Mouse (Mus musculus): ENCODE results near the gene Caln1. TPM values are rescaled to one million over a fixed set of nuclear protein-coding genes. Genes with fewer than 3 reads are reported as not detected.
"Not testable (repeated sequence)": the region's sequence is repeated elsewhere in the genome, so short reads cannot be mapped to it uniquely, and the experiment has no call there.

Gene Caln1
- polyA plus RNA-seq, 1 experiment from 2014 or later, result not detected

DNA sequence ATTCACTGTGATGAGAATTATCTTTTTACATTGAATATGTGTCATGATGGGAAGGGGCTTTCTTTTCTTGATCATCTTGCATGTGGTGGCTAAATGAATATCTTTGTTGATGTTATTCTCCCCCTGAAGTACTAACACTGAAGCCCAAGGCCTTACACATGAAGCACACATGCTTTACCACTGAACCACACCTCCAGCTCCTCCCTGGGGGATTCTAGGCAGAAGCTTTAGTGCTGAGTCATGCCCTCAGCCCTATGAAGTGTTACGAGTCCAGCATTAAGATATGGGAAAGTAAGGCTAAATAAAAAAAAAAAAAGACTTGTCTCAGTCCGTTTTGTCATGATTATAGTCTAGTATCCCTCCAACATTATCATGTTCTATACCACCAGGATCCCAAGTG is 272.6 kb downstream of the Caln1 start:
- Histone ChIP-seq H3K4me2 (replicated peaks; ENCODE audit: low read depth, low read length) (no peak overlapping the region), H3K9ac (replicated peaks; ENCODE audit: low read depth) (no peak overlapping the region), H3K27me3 (replicated peaks; ENCODE audit: insufficient read depth, low read length) (no peaks in the 10 kb centered on the region), H3K27ac (ENCODE audit: low read length) (no peak overlapping the region), H3K4me3 (ENCODE audit: low read depth, low read length) (no peak overlapping the region), H3K36me3 (ENCODE audit: insufficient read depth, low read length) (no peaks in the 10 kb centered on the region), H3K4me1 (ENCODE audit: insufficient read depth, low read depth, low read length) (no peaks in the 10 kb centered on the region), H3K9me3 (ENCODE audit: low read length) (no peaks in the 10 kb centered on the region)
- ATAC-seq (no peak), DNase-seq (ENCODE audit: low spot score) (no peak)
- no peak for TF ChIP-seq CTCF (IDR thresholded peaks at IDR 0.05)
- TF ChIP-seq EP300 (IDR thresholded peaks at IDR 0.05), result no peak
- WGBS, result 50% methylated on average over 2 of the region's 2 CpGs

DNA sequence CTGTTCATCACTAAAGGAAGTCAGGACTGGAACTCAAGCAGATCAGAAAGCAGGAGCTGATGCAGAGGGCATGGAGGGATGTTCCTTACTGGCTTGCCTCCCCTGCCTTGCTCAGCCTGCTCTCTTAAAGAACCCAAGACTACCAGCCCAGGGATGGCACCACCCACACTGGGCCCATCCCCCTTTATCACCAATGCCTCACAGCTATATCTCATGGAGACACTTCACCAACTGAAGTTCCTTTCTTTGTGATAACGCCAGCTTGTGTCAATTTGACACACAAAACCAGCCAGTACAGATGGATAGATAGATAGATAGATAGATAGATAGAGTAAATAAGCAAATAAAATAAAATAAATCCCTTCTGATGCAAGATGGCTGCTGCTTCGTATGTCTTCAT is 276.9 kb downstream of the Caln1 start:
- not testable (repeated sequence) for H3K36me3 ChIP-seq (ENCODE audit: insufficient read depth, low read length); H3K4me3 ChIP-seq (ENCODE audit: low read depth, low read length); H3K4me1 ChIP-seq (ENCODE audit: insufficient read depth, low read depth, low read length); H3K4me2 ChIP-seq (replicated peaks; ENCODE audit: low read depth, low read length); ATAC-seq; H3K9ac ChIP-seq (replicated peaks; ENCODE audit: low read depth); H3K9me3 ChIP-seq (ENCODE audit: low read length); DNase-seq (ENCODE audit: low spot score); H3K27me3 ChIP-seq (replicated peaks; ENCODE audit: insufficient read depth, low read length); H3K27ac ChIP-seq (ENCODE audit: low read length)
- WGBS, result 69% methylated on average over 2 of the region's 2 CpGs

DNA sequence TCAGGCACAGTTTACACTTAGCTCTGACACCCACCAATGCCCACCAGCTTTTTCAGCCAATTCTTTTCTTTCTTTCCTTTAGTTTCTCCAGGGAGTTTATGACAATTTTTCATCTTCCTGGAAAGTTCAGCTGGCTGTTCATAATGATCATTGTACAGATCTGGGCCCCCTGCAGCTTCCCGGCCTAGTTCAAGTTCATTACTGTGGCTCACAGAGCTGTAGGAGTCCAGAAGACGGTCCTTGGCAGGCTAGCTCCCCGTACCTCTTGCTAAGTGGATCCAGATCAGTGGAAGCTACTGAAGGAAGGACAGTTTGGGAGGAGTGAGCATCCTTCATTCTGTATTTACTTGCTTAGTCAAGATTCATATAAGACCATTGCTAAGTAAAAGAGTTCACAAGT is 288.9 kb downstream of the Caln1 start:
- H3K4me1 ChIP-seq (ENCODE audit: insufficient read depth, low read depth, low read length), result no peaks in the 10 kb centered on the region

DNA sequence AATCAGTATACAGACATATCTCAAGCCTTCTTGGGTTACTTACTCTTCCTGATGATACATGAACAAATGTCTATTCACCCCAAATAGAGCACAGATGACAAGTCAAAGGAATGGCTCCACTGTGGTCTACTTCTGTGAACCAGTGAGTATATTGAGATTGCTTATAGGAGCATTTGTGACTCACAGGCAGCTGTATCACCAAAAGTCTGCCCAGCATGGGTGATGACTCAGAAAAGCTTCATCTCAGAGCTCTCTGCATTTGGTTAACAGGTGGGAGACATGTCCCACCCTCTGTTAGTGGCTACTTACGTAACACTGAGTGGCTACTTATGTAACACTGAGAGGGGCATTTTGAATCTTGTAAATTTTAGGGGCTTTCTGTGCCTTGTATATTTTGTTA is 296.8 kb downstream of the Caln1 start:
- no peak overlapping the region for H3K4me2 ChIP-seq (replicated peaks; ENCODE audit: low read depth, low read length)
- no peaks in the 10 kb centered on the region for H3K36me3 ChIP-seq (ENCODE audit: insufficient read depth, low read length)
- H3K9me3 ChIP-seq (ENCODE audit: low read length), result no peaks in the 10 kb centered on the region
- 71% methylated on average over 1 of the region's 1 CpGs for WGBS
- TF ChIP-seq EP300 (IDR thresholded peaks at IDR 0.05) (no peak), CTCF (IDR thresholded peaks at IDR 0.05) (no peak)
- no peak overlapping the region for H3K27ac ChIP-seq (ENCODE audit: low read length)
- no peak for ATAC-seq
- no peak for DNase-seq (ENCODE audit: low spot score)
- H3K4me1 ChIP-seq (ENCODE audit: insufficient read depth, low read depth, low read length), result no peaks in the 10 kb centered on the region
- no peak overlapping the region for H3K4me3 ChIP-seq (ENCODE audit: low read depth, low read length)
- H3K27me3 ChIP-seq (replicated peaks; ENCODE audit: insufficient read depth, low read length), result no peaks in the 10 kb centered on the region
- no peak overlapping the region for H3K9ac ChIP-seq (replicated peaks; ENCODE audit: low read depth)

More for the DNA sequence above, 288.9 kb downstream of the Caln1 start:
- H3K4me2 ChIP-seq (replicated peaks; ENCODE audit: low read depth, low read length), result no peak overlapping the region
- no peak overlapping the region for H3K4me3 ChIP-seq (ENCODE audit: low read depth, low read length)
- no peaks in the 10 kb centered on the region for H3K36me3 ChIP-seq (ENCODE audit: insufficient read depth, low read length)
- no peak for DNase-seq (ENCODE audit: low spot score)
- TF ChIP-seq EP300 (IDR thresholded peaks at IDR 0.05), result no peak
- no peak for TF ChIP-seq CTCF (IDR thresholded peaks at IDR 0.05)
- 53% methylated on average over 3 of the region's 3 CpGs for WGBS
- no peak overlapping the region for H3K9ac ChIP-seq (replicated peaks; ENCODE audit: low read depth)
- no peaks in the 10 kb centered on the region for H3K27me3 ChIP-seq (replicated peaks; ENCODE audit: insufficient read depth, low read length)
- ATAC-seq, result no peak
- no peaks in the 10 kb centered on the region for H3K9me3 ChIP-seq (ENCODE audit: low read length)
- no peak overlapping the region for H3K27ac ChIP-seq (ENCODE audit: low read length)

DNA sequence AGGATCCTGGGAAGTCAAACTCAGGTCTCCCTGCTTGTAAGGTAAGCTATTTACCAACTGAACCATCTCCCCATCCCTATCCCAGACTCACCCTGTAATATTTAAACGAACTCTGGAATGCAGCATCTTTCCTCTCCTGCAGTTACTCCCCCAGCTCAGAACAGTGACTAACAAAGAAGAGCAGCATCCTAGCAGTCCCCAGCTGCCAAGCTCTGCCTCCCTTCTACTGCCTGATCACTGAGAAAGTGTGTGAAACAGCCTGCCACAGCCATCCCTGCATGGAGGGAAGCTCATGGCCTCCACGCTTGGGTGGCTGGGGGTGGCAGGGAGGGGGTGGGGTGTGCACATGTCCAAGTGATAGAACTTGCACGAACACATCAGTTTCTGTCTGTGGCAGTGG is 303.3 kb downstream of the Caln1 start:
- H3K4me3 ChIP-seq (ENCODE audit: low read depth, low read length), result no peak overlapping the region
- no peak overlapping the region for H3K9ac ChIP-seq (replicated peaks; ENCODE audit: low read depth)
- H3K4me1 ChIP-seq (ENCODE audit: insufficient read depth, low read depth, low read length), result no peaks in the 10 kb centered on the region
- H3K27me3 ChIP-seq (replicated peaks; ENCODE audit: insufficient read depth, low read length), result no peaks in the 10 kb centered on the region
- H3K4me2 ChIP-seq (replicated peaks; ENCODE audit: low read depth, low read length), result no peak overlapping the region
- ATAC-seq (no peak), DNase-seq (ENCODE audit: low spot score) (no peak)
- no peak overlapping the region for H3K27ac ChIP-seq (ENCODE audit: low read length)
- no peaks in the 10 kb centered on the region for H3K9me3 ChIP-seq (ENCODE audit: low read length)
- no peaks in the 10 kb centered on the region for H3K36me3 ChIP-seq (ENCODE audit: insufficient read depth, low read length)
- TF ChIP-seq CTCF (IDR thresholded peaks at IDR 0.05) (no peak), EP300 (IDR thresholded peaks at IDR 0.05) (no peak)
- 34% methylated on average over 3 of the region's 3 CpGs for WGBS

DNA sequence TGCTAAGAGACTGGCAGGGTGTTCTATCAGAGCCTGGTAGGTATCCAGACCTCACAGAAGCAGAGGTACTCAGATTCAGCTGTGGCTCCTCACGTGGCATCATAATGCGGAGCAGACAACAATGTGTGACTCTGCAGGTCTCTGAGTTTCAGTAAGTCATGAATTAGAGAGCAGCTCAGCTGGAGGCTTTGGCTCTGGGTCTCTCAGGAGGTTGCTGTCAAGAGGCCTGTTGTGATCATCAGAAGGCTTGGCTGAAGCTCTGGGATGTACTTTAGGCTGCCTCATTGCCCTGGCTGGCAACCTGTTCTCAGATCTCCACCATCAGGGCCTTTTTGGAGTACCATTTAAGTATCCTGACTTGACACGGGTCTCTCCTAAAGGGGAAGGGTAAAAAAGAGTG is 303.8 kb downstream of the Caln1 start:
- WGBS, result 65% methylated on average over 3 of the region's 3 CpGs
- Histone ChIP-seq H3K4me3 (ENCODE audit: low read depth, low read length) (no peak overlapping the region), H3K4me2 (replicated peaks; ENCODE audit: low read depth, low read length) (no peak overlapping the region), H3K27me3 (replicated peaks; ENCODE audit: insufficient read depth, low read length) (no peaks in the 10 kb centered on the region), H3K36me3 (ENCODE audit: insufficient read depth, low read length) (no peaks in the 10 kb centered on the region), H3K9me3 (ENCODE audit: low read length) (no peaks in the 10 kb centered on the region), H3K4me1 (ENCODE audit: insufficient read depth, low read depth, low read length) (no peaks in the 10 kb centered on the region), H3K27ac (ENCODE audit: low read length) (no peak overlapping the region), H3K9ac (replicated peaks; ENCODE audit: low read depth) (no peak overlapping the region)
- DNase-seq (ENCODE audit: low spot score) (no peak), ATAC-seq (no peak)
- TF ChIP-seq EP300 (IDR thresholded peaks at IDR 0.05), result no peak
- no peak for TF ChIP-seq CTCF (IDR thresholded peaks at IDR 0.05)

DNA sequence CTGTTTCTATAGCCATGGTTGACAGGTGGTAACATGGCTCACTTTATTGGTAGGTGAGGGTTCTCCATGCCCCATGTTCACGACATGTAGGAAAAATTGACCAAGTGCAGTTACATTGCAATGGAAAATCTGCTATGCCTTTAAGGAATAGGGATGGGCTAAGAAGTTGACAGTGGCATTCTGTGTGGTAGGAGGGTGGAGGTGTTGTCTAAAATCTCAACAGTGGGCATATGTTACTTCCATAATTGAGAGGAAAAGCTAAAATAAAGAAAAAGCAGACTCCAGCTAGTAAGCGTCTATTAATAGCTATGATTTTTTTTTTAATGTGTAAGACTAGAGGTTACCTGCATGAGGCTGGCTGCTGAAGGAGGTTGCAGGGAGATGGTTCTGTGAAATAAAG is 308.6 kb downstream of the Caln1 start:
- DNase-seq (ENCODE audit: low spot score) (no peak), ATAC-seq (no peak)
- Histone ChIP-seq H3K36me3 (ENCODE audit: insufficient read depth, low read length) (no peaks in the 10 kb centered on the region), H3K27me3 (replicated peaks; ENCODE audit: insufficient read depth, low read length) (no peaks in the 10 kb centered on the region), H3K4me3 (ENCODE audit: low read depth, low read length) (no peak overlapping the region), H3K27ac (ENCODE audit: low read length) (no peak overlapping the region), H3K9ac (replicated peaks; ENCODE audit: low read depth) (no peak overlapping the region), H3K9me3 (ENCODE audit: low read length) (no peaks in the 10 kb centered on the region), H3K4me2 (replicated peaks; ENCODE audit: low read depth, low read length) (no peak overlapping the region), H3K4me1 (ENCODE audit: insufficient read depth, low read depth, low read length) (no peaks in the 10 kb centered on the region)
- 83% methylated on average over 2 of the region's 2 CpGs for WGBS
- TF ChIP-seq EP300 (IDR thresholded peaks at IDR 0.05) (no peak), CTCF (IDR thresholded peaks at IDR 0.05) (no peak)
